In genomic region chr17:27431049-27431839, GRCm38 (mm10) we compare ENCODE assay signal across 20 mouse cellular contexts.
DNase-seq lines count a peak whose midpoint lies in the region; ATAC-seq lines count a peak whose summit lies in the region.
"Had no signal": no experiment of that assay in that cellular context is flagged by ENCODE, and none has a peak within 500 bp of the region (broad histone marks: within the 10 kb centered on the region; RNA-seq: fewer than 3 reads in every experiment).

No protein-coding gene starts in this region.

- H3K27ac ChIP-seq in midbrain, embryonic 10.5 days (replicated peaks) = peak overlapping the region; percentile 80; the same call in 1 of the 2 replicates
- H3K27ac ChIP-seq in midbrain, embryonic 16.5 days (ENCODE audit: low read length) = no peak overlapping the region
- no peak overlapping the region for H3K27ac ChIP-seq in intestine, embryonic 15.5 days
- H3K27ac ChIP-seq: embryonic facial prominence, embryonic 15.5 days; heart, embryonic 10.5 days; kidney, embryonic 15.5 days; limb, embryonic 13.5 days; liver, embryonic 14.5 days; lung, embryonic 15.5 days had no signal

- no peak overlapping the region for H3K4me2 ChIP-seq in midbrain, embryonic 16.5 days (ENCODE audit: low read length)
- no peak overlapping the region for H3K4me2 ChIP-seq in intestine, embryonic 15.5 days (replicated peaks)
- H3K4me2 ChIP-seq: embryonic facial prominence, embryonic 15.5 days; kidney, embryonic 15.5 days; limb, embryonic 13.5 days; lung, embryonic 15.5 days had no signal

- peaks cover 53% of the 10 kb centered on the region for H3K4me1 ChIP-seq in midbrain, embryonic 10.5 days
- H3K4me1 ChIP-seq in midbrain, embryonic 16.5 days (ENCODE audit: control insufficient read depth, insufficient read depth, low read length) = peaks cover 10% of the 10 kb centered on the region
- no peaks in the 10 kb centered on the region for H3K4me1 ChIP-seq in intestine, embryonic 15.5 days (replicated peaks)

- no peak overlapping the region for H3K9ac ChIP-seq in midbrain, embryonic 16.5 days (ENCODE audit: low read depth, low read length)
- H3K9ac ChIP-seq in intestine, embryonic 15.5 days = no peak overlapping the region
- H3K9ac ChIP-seq: embryonic facial prominence, embryonic 15.5 days; kidney, embryonic 15.5 days; limb, embryonic 13.5 days; liver, embryonic 14.5 days; lung, embryonic 15.5 days had no signal

- no peak overlapping the region for H3K4me3 ChIP-seq in midbrain, embryonic 10.5 days
- no peak overlapping the region for H3K4me3 ChIP-seq in midbrain, embryonic 16.5 days (ENCODE audit: low read depth, low read length)
- H3K4me3 ChIP-seq in intestine, embryonic 15.5 days (replicated peaks) = no peak overlapping the region
- H3K4me3 ChIP-seq: embryonic facial prominence, embryonic 15.5 days; heart, embryonic 10.5 days; kidney, embryonic 15.5 days; limb, embryonic 13.5 days; lung, embryonic 15.5 days had no signal

- no peak for ATAC-seq in midbrain, embryonic 16.5 days
- ATAC-seq in intestine, embryonic 15.5 days = peak; percentile 74
- ATAC-seq: activated CD4-positive, CD25-positive, alpha-beta regulatory T cell, adult 4 months; inflammation-experienced regulatory T-cells, adult 6 months had no signal

- H3K36me3 ChIP-seq in midbrain, embryonic 10.5 days = peaks cover 18% of the 10 kb centered on the region
- no peaks in the 10 kb centered on the region for H3K36me3 ChIP-seq in midbrain, embryonic 16.5 days (ENCODE audit: control insufficient read depth, insufficient read depth, low read length)
- H3K36me3 ChIP-seq in intestine, embryonic 15.5 days = no peaks in the 10 kb centered on the region; the same call in 1 of the 2 replicates
- H3K36me3 ChIP-seq: embryonic facial prominence, embryonic 15.5 days; heart, embryonic 10.5 days; kidney, embryonic 15.5 days; limb, embryonic 13.5 days; lung, embryonic 15.5 days had no signal

- peak; percentile 22 for DNase-seq in cerebellum, adult 8-10 months
- DNase-seq in cerebellum, postnatal 4 days (ENCODE audit: low spot score in 2 of 2) = no peak
- no peak for DNase-seq in midbrain, embryonic 10.5 days (ENCODE audit: low spot score)
- peak; percentile 32 for DNase-seq in R1 (ENCODE audit: low read depth, low spot score)
- DNase-seq in heart, adult 8-10 months (ENCODE audit: low spot score) = no peak
- DNase-seq in kidney, postnatal 10 days = no peak
- DNase-seq: adrenal gland, postnatal 10 days; heart, postnatal 10 days; lung, postnatal 4 days; right cerebral cortex, postnatal 25 days had no signal

- H3K27me3 ChIP-seq in midbrain, embryonic 10.5 days (ENCODE audit: low read depth, poor library complexity, severe bottlenecking) = peaks cover 12% of the 10 kb centered on the region; the same call in 1 of the 2 replicates
- H3K27me3 ChIP-seq in midbrain, embryonic 16.5 days (ENCODE audit: control insufficient read depth, insufficient read depth, low read depth, low read length) = no peaks in the 10 kb centered on the region
- H3K27me3 ChIP-seq in intestine, embryonic 15.5 days (replicated peaks) = no peaks in the 10 kb centered on the region
- H3K27me3 ChIP-seq: embryonic facial prominence, embryonic 15.5 days; lung, embryonic 15.5 days had no signal

- 84% methylated on average over 26 of the region's 26 CpGs for WGBS in midbrain, embryonic 10.5 days
- WGBS in midbrain, embryonic 16.5 days = 90% methylated on average over 26 of the region's 26 CpGs
- 79% methylated on average over 26 of the region's 26 CpGs for WGBS in intestine, embryonic 15.5 days

- peaks cover 15% of the 10 kb centered on the region for H3K9me3 ChIP-seq in midbrain, embryonic 10.5 days (replicated peaks)
- peaks cover 4% of the 10 kb centered on the region for H3K9me3 ChIP-seq in midbrain, embryonic 16.5 days (replicated peaks; ENCODE audit: control insufficient read depth, low read length, poor library complexity, severe bottlenecking)
- H3K9me3 ChIP-seq in intestine, embryonic 15.5 days = no peaks in the 10 kb centered on the region

Comparison
In these comparisons a context has a peak if more than half of its experiments do, and no peak if none do; other contexts are left out.
1. DNase-seq: peak in cerebellum, adult 8-10 months (single experiment) and R1 (single experiment); none in cerebellum, postnatal 4 days (0 of 2), midbrain, embryonic 10.5 days (single experiment), heart, adult 8-10 months (single experiment) and kidney, postnatal 10 days (single experiment).